Mouse (Mus musculus): ENCODE data around the gene Pou3f1. TPM values are rescaled to one million over a fixed set of nuclear protein-coding genes. Genes with fewer than 3 reads are reported as not detected.

Pou3f1 gene
- 0.08 TPM in 1 of 2 replicates, not detected in the other for polyA plus RNA-seq (2015; fragmentation: Nextera tagmentation; extraction: Ambion mirVana)

DNA sequence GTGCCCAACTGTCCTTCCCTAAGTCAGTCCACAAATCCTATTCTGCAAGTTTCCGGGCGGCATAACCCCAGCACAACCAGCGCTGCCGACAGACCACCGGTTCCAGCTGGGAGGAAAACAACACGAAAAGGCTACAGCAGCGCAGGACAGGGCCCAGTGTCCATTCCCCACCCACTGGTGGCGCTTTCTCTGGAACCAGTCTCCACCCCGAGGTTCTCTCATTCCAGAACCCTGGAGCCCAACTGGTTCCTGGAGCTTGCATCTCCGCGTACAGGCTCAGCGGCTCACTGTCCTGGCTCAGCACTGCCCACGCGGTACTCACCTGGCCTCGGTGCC lies at the start of gene Pou3f1:
Gene Pou3f1 (plus strand): TSS at position 290 of the 336 bp plus-strand sequence.
- Histone ChIP-seq H3K27me3 (replicated peaks; ENCODE audit: control insufficient read depth, insufficient read depth, low read length) (peaks cover 87% of the 10 kb centered on the region), H3K4me1 (replicated peaks; ENCODE audit: control insufficient read depth, insufficient read depth, low read length) (no peaks in the 10 kb centered on the region; the same call in 1 of the 2 replicates), H3K9me3 (ENCODE audit: control insufficient read depth) (no peaks in the 10 kb centered on the region), H3K9ac (ENCODE audit: low read depth, low read length) (peak within 1 kb of the TSS; percentile 31; the same call in 1 of the 2 replicates), H3K4me3 (ENCODE audit: low read depth, low read length) (peak within 1 kb of the TSS; percentile 59), H3K27ac (ENCODE audit: low read depth, low read length) (no peak within 1 kb of the TSS), H3K4me2 (replicated peaks; ENCODE audit: low read depth) (peak within 1 kb of the TSS; percentile 97), H3K36me3 (ENCODE audit: control insufficient read depth, insufficient read depth) (no peaks in the 10 kb centered on the region)
- no peak for TF ChIP-seq CTCF (IDR thresholded peaks at IDR 0.05; ENCODE audit: low read depth)
- ATAC-seq = no peak
- 3% methylated on average over 15 of the region's 15 CpGs for WGBS

- no peak for ATAC-seq
- no peaks in the 10 kb centered on the region for H3K36me3 ChIP-seq (ENCODE audit: control insufficient read depth, insufficient read depth)
- H3K9me3 ChIP-seq (ENCODE audit: control insufficient read depth) = no peaks in the 10 kb centered on the region
- H3K9ac ChIP-seq (ENCODE audit: low read depth, low read length) = no peak overlapping the region
- no peak overlapping the region for H3K4me2 ChIP-seq (replicated peaks; ENCODE audit: low read depth)
- no peak overlapping the region for H3K27ac ChIP-seq (ENCODE audit: low read depth, low read length)
- H3K27me3 ChIP-seq (replicated peaks; ENCODE audit: control insufficient read depth, insufficient read depth, low read length) = no peaks in the 10 kb centered on the region
- H3K4me3 ChIP-seq (ENCODE audit: low read depth, low read length) = no peak overlapping the region
- WGBS = 75% methylated on average over 7 of the region's 8 CpGs
- H3K4me1 ChIP-seq (replicated peaks; ENCODE audit: control insufficient read depth, insufficient read depth, low read length) = no peaks in the 10 kb centered on the region
- no peak for TF ChIP-seq CTCF (IDR thresholded peaks at IDR 0.05; ENCODE audit: low read depth)
Measured at GRCm38 (mm10) chr4:124607166-124607565, 49.4 kb upstream of the Pou3f1 start.

GRCm38 (mm10) chr4:124610066-124610465 lies 46.5 kb upstream of the Pou3f1 start:
- Histone ChIP-seq H3K9ac (ENCODE audit: low read depth, low read length) (no peak overlapping the region), H3K36me3 (ENCODE audit: control insufficient read depth, insufficient read depth) (no peaks in the 10 kb centered on the region), H3K9me3 (ENCODE audit: control insufficient read depth) (no peaks in the 10 kb centered on the region), H3K4me3 (ENCODE audit: low read depth, low read length) (no peak overlapping the region), H3K4me2 (replicated peaks; ENCODE audit: low read depth) (no peak overlapping the region), H3K27ac (ENCODE audit: low read depth, low read length) (no peak overlapping the region), H3K27me3 (replicated peaks; ENCODE audit: control insufficient read depth, insufficient read depth, low read length) (no peaks in the 10 kb centered on the region), H3K4me1 (replicated peaks; ENCODE audit: control insufficient read depth, insufficient read depth, low read length) (no peaks in the 10 kb centered on the region)
- 63% methylated on average over 2 of the region's 2 CpGs for WGBS
- ATAC-seq = no peak
- TF ChIP-seq CTCF (IDR thresholded peaks at IDR 0.05; ENCODE audit: low read depth) = no peak

DNA sequence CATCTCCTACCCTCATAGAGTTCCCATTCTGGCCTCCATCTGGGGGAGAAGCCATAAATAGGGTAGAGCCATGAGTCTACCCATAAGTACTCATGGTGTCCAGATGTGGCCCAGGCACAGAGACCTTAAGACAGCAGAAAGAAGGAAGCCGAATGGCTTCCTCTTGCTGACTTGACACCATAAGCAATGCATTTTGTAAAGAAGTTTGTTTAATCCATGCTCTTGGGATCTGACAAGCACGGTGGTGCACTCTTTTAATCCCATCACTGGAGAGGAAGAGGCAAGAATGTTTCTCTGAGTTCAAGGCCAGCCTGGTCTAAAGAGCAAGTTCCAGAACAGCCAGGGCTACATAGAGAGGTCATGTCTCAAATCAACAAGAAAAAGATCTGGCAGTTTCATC lies 45.9 kb upstream of the Pou3f1 start, which contains the start of gene 3100002H09Rik:
Gene 3100002H09Rik (minus strand): TSS at position 101 of the 400 bp plus-strand sequence.
- Histone ChIP-seq H3K9ac (ENCODE audit: low read depth, low read length) (no peak within 1 kb of the TSS), H3K9me3 (ENCODE audit: control insufficient read depth) (no peaks in the 10 kb centered on the region), H3K36me3 (ENCODE audit: control insufficient read depth, insufficient read depth) (no peaks in the 10 kb centered on the region), H3K4me1 (replicated peaks; ENCODE audit: control insufficient read depth, insufficient read depth, low read length) (no peaks in the 10 kb centered on the region), H3K27ac (ENCODE audit: low read depth, low read length) (no peak within 1 kb of the TSS), H3K4me3 (ENCODE audit: low read depth, low read length) (no peak within 1 kb of the TSS), H3K4me2 (replicated peaks; ENCODE audit: low read depth) (no peak within 1 kb of the TSS), H3K27me3 (replicated peaks; ENCODE audit: control insufficient read depth, insufficient read depth, low read length) (no peaks in the 10 kb centered on the region)
- WGBS = 82% methylated on average over 2 of the region's 2 CpGs
- no peak for ATAC-seq
- no peak for TF ChIP-seq CTCF (IDR thresholded peaks at IDR 0.05; ENCODE audit: low read depth)

- Histone ChIP-seq H3K9me3 (ENCODE audit: control insufficient read depth) (no peaks in the 10 kb centered on the region), H3K36me3 (ENCODE audit: control insufficient read depth, insufficient read depth) (no peaks in the 10 kb centered on the region), H3K27me3 (replicated peaks; ENCODE audit: control insufficient read depth, insufficient read depth, low read length) (no peaks in the 10 kb centered on the region), H3K4me1 (replicated peaks; ENCODE audit: control insufficient read depth, insufficient read depth, low read length) (no peaks in the 10 kb centered on the region), H3K27ac (ENCODE audit: low read depth, low read length) (no peak overlapping the region), H3K9ac (ENCODE audit: low read depth, low read length) (no peak overlapping the region), H3K4me2 (replicated peaks; ENCODE audit: low read depth) (no peak overlapping the region), H3K4me3 (ENCODE audit: low read depth, low read length) (no peak overlapping the region)
- WGBS = 58% methylated on average over 4 of the region's 4 CpGs
- no peak for ATAC-seq
- TF ChIP-seq CTCF (IDR thresholded peaks at IDR 0.05; ENCODE audit: low read depth) = no peak
Measured at GRCm38 (mm10) chr4:124611768-124612167, 44.8 kb upstream of the Pou3f1 start.

DNA sequence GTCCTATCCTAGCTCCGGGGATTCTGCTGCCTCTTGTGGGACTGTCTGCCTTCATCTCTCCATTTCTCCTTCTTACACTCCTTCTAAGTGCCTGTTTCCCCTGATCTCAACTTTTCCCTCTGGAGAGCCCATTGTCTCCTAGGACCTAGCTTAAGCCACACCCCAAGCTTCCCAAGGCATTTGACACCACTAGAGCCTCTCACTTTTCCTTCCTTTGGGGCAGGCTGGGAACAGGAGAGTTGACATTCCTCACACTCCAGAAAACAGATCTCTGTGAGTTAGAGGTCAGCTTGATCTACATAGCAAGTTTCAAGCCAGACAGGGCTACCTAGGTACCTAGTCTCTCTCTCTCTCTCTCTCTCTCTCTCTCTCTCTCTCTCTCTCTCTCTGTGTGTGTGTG lies 42.4 kb upstream of the Pou3f1 start:
- no peak overlapping the region for H3K9ac ChIP-seq (ENCODE audit: low read depth, low read length)
- 11% methylated on average over 1 of the region's 1 CpGs for WGBS
- no peak overlapping the region for H3K4me3 ChIP-seq (ENCODE audit: low read depth, low read length)
- no peak overlapping the region for H3K27ac ChIP-seq (ENCODE audit: low read depth, low read length)
- H3K36me3 ChIP-seq (ENCODE audit: control insufficient read depth, insufficient read depth) = no peaks in the 10 kb centered on the region
- no peak for TF ChIP-seq CTCF (IDR thresholded peaks at IDR 0.05; ENCODE audit: low read depth)
- H3K4me2 ChIP-seq (replicated peaks; ENCODE audit: low read depth) = no peak overlapping the region
- H3K27me3 ChIP-seq (replicated peaks; ENCODE audit: control insufficient read depth, insufficient read depth, low read length) = no peaks in the 10 kb centered on the region
- ATAC-seq = no peak
- H3K9me3 ChIP-seq (ENCODE audit: control insufficient read depth) = no peaks in the 10 kb centered on the region
- H3K4me1 ChIP-seq (replicated peaks; ENCODE audit: control insufficient read depth, insufficient read depth, low read length) = no peaks in the 10 kb centered on the region

All from intestine, postnatal 0 days (tissue).